Mouse (Mus musculus): ENCODE results near the gene Gpr63. TPM values are rescaled to one million over a fixed set of nuclear protein-coding genes. Genes with fewer than 3 reads are reported as not detected.

Gpr63 gene
- total RNA-seq (2023): not detected

GRCm38 (mm10) chr4:24966299-24966991, at the start of gene Gpr63:
Gpr63 (plus strand) TSS chr4:24966407.

Other genes starting within 250 kb of the Gpr63 start
- gene Klhl32, start 115.3 kb upstream of the Gpr63 start, total RNA-seq (2023): not detected
- 1 to 10 TPM; 4.6 to 5.1 TPM for gene Ndufaf4, start 68.3 kb upstream of the Gpr63 start, total RNA-seq (2023)